Mouse (Mus musculus): ENCODE measurements around the gene Klhl25. TPM values are rescaled to one million over a fixed set of nuclear protein-coding genes. Genes with fewer than 3 reads are reported as not detected.

The Klhl25 gene
- polyA plus RNA-seq, 1 experiment = 18.2 TPM

- Histone ChIP-seq H3K27me3 (ENCODE audit: control insufficient read depth, insufficient read depth, insufficient read length) (no peaks in the 10 kb centered on the region), H3ac (ENCODE audit: control insufficient read depth, insufficient read length, low read depth) (no peak overlapping the region), H3K4me3 (ENCODE audit: insufficient read depth, poor library complexity, severe bottlenecking) (no peak overlapping the region), H3K36me3 (ENCODE audit: control insufficient read depth, insufficient read depth) (no peaks in the 10 kb centered on the region), H3K79me2 (ENCODE audit: control insufficient read depth, insufficient read depth) (no peaks in the 10 kb centered on the region), H3K79me3 (ENCODE audit: low read depth) (no peaks in the 10 kb centered on the region)
- TF ChIP-seq MYOG (IDR thresholded peaks at IDR 0.05; ENCODE audit: control insufficient read depth, extremely low read depth, insufficient read length) (no peak), FOSL1 (IDR thresholded peaks at IDR 0.05; ENCODE audit: insufficient read depth, low read length, poor library complexity, severe bottlenecking) (no peak), MAX (IDR thresholded peaks at IDR 0.05) (no peak), MYOD1 (IDR thresholded peaks at IDR 0.05; ENCODE audit: control insufficient read depth, insufficient read length, low read depth) (no peak), CEBPB (IDR thresholded peaks at IDR 0.05; ENCODE audit: low read depth) (no peak), CTCF (IDR thresholded peaks at IDR 0.05; ENCODE audit: control insufficient read depth, insufficient read depth, insufficient read length) (no peak)
Measured at GRCm38 (mm10) chr7:75823071-75823470, 25.0 kb upstream of the Klhl25 start.

GRCm38 (mm10) chr7:75826360-75827103 lies 21.6 kb upstream of the Klhl25 start:
- no peaks in the 10 kb centered on the region for H3K79me2 ChIP-seq (ENCODE audit: control insufficient read depth, insufficient read depth)
- no peaks in the 10 kb centered on the region for H3K36me3 ChIP-seq (ENCODE audit: control insufficient read depth, insufficient read depth)
- no peaks in the 10 kb centered on the region for H3K27me3 ChIP-seq (ENCODE audit: control insufficient read depth, insufficient read depth, insufficient read length)
- H3K4me3 ChIP-seq (ENCODE audit: insufficient read depth, poor library complexity, severe bottlenecking) = no peak overlapping the region
- H3K79me3 ChIP-seq (ENCODE audit: low read depth) = no peaks in the 10 kb centered on the region
- H3ac ChIP-seq (ENCODE audit: control insufficient read depth, insufficient read length, low read depth) = no peak overlapping the region
- no peak for TF ChIP-seq CTCF (IDR thresholded peaks at IDR 0.05; ENCODE audit: control insufficient read depth, insufficient read depth, insufficient read length)
- no peak for TF ChIP-seq FOSL1 (IDR thresholded peaks at IDR 0.05; ENCODE audit: insufficient read depth, low read length, poor library complexity, severe bottlenecking)
- no peak for TF ChIP-seq USF1 (IDR thresholded peaks at IDR 0.05; ENCODE audit: low read depth)
- no peak for TF ChIP-seq CEBPB (IDR thresholded peaks at IDR 0.05; ENCODE audit: low read depth)
- TF ChIP-seq MYOG (IDR thresholded peaks at IDR 0.05; ENCODE audit: control insufficient read depth, extremely low read depth, insufficient read length) = no peak
- TF ChIP-seq MYOD1 (IDR thresholded peaks at IDR 0.05; ENCODE audit: control insufficient read depth, insufficient read length, low read depth) = no peak
- TF ChIP-seq MAX (IDR thresholded peaks at IDR 0.05) = no peak

GRCm38 (mm10) chr7:75827357-75827756 lies 20.8 kb upstream of the Klhl25 start:
- Histone ChIP-seq H3K4me3 (ENCODE audit: insufficient read depth, poor library complexity, severe bottlenecking) (no peak overlapping the region), H3K27me3 (ENCODE audit: control insufficient read depth, insufficient read depth, insufficient read length) (no peaks in the 10 kb centered on the region), H3K36me3 (ENCODE audit: control insufficient read depth, insufficient read depth) (no peaks in the 10 kb centered on the region), H3K79me2 (ENCODE audit: control insufficient read depth, insufficient read depth) (no peaks in the 10 kb centered on the region), H3ac (ENCODE audit: control insufficient read depth, insufficient read length, low read depth) (no peak overlapping the region), H3K79me3 (ENCODE audit: low read depth) (no peaks in the 10 kb centered on the region)
- peak; percentile 35 for TF ChIP-seq MYOD1 (IDR thresholded peaks at IDR 0.05; ENCODE audit: control insufficient read depth, insufficient read length, low read depth)
- TF ChIP-seq USF1 (IDR thresholded peaks at IDR 0.05; ENCODE audit: low read depth) = no peak

GRCm38 (mm10) chr7:75827850-75828249 lies 20.3 kb upstream of the Klhl25 start:
- TF ChIP-seq CEBPB (IDR thresholded peaks at IDR 0.05; ENCODE audit: low read depth) (no peak), MYOD1 (IDR thresholded peaks at IDR 0.05; ENCODE audit: control insufficient read depth, insufficient read length, low read depth) (no peak), MAX (IDR thresholded peaks at IDR 0.05) (no peak), FOSL1 (IDR thresholded peaks at IDR 0.05; ENCODE audit: insufficient read depth, low read length, poor library complexity, severe bottlenecking) (no peak), MYOG (IDR thresholded peaks at IDR 0.05; ENCODE audit: control insufficient read depth, extremely low read depth, insufficient read length) (no peak), USF1 (IDR thresholded peaks at IDR 0.05; ENCODE audit: low read depth) (no peak), CTCF (IDR thresholded peaks at IDR 0.05; ENCODE audit: control insufficient read depth, insufficient read depth, insufficient read length) (no peak)
- no peaks in the 10 kb centered on the region for H3K79me2 ChIP-seq (ENCODE audit: control insufficient read depth, insufficient read depth)
- H3K27me3 ChIP-seq (ENCODE audit: control insufficient read depth, insufficient read depth, insufficient read length) = no peaks in the 10 kb centered on the region
- no peaks in the 10 kb centered on the region for H3K36me3 ChIP-seq (ENCODE audit: control insufficient read depth, insufficient read depth)
- H3K4me3 ChIP-seq (ENCODE audit: insufficient read depth, poor library complexity, severe bottlenecking) = no peak overlapping the region
- no peaks in the 10 kb centered on the region for H3K79me3 ChIP-seq (ENCODE audit: low read depth)
- H3ac ChIP-seq (ENCODE audit: control insufficient read depth, insufficient read length, low read depth) = no peak overlapping the region

- H3K79me2 ChIP-seq (ENCODE audit: control insufficient read depth, insufficient read depth) = no peaks in the 10 kb centered on the region
- no peak overlapping the region for H3K4me3 ChIP-seq (ENCODE audit: insufficient read depth, poor library complexity, severe bottlenecking)
- H3K79me3 ChIP-seq (ENCODE audit: low read depth) = no peaks in the 10 kb centered on the region
- H3K36me3 ChIP-seq (ENCODE audit: control insufficient read depth, insufficient read depth) = no peaks in the 10 kb centered on the region
- H3ac ChIP-seq (ENCODE audit: control insufficient read depth, insufficient read length, low read depth) = no peak overlapping the region
- TF ChIP-seq FOSL1 (IDR thresholded peaks at IDR 0.05; ENCODE audit: insufficient read depth, low read length, poor library complexity, severe bottlenecking) (no peak), CEBPB (IDR thresholded peaks at IDR 0.05; ENCODE audit: low read depth) (no peak), MAX (IDR thresholded peaks at IDR 0.05) (no peak), CTCF (IDR thresholded peaks at IDR 0.05; ENCODE audit: control insufficient read depth, insufficient read depth, insufficient read length) (no peak), MYOD1 (IDR thresholded peaks at IDR 0.05; ENCODE audit: control insufficient read depth, insufficient read length, low read depth) (no peak), MYOG (IDR thresholded peaks at IDR 0.05; ENCODE audit: control insufficient read depth, extremely low read depth, insufficient read length) (no peak), USF1 (IDR thresholded peaks at IDR 0.05; ENCODE audit: low read depth) (no peak)
- no peaks in the 10 kb centered on the region for H3K27me3 ChIP-seq (ENCODE audit: control insufficient read depth, insufficient read depth, insufficient read length)
Measured at GRCm38 (mm10) chr7:75828536-75828935, 19.6 kb upstream of the Klhl25 start.

Data from C2C12 (cell line).